Mouse (Mus musculus): ENCODE results near the gene Nsun2. TPM values are rescaled to one million over a fixed set of nuclear protein-coding genes. Genes with fewer than 3 reads are reported as not detected.
"Not testable (repeated sequence)": the region's sequence is repeated elsewhere in the genome, so short reads cannot be mapped to it uniquely, and the experiment has no call there.

Gene Nsun2
- total RNA-seq, 1 experiment from 2014 or later: 87.3 TPM

DNA sequence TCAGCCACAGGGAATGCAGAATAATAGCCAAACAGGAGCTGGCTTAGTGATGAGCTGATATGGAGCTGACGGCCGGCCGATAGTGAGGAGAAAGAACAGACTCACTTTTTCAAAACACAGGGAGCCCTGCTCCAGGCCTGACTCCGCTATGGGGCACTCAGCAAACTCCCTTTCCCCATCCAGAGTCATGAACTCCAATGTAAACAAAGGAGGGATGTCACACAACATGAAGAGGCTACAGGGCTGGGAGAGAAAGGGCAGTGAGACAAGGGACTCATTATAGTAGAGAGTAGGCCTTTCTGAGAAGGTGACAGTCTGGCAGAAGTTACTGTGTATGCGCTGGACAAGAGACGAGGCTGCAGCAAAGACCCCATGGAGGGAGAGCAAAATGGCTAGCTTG is 54.7 kb downstream of the Nsun2 start:
- DNase-seq: no peak

DNA sequence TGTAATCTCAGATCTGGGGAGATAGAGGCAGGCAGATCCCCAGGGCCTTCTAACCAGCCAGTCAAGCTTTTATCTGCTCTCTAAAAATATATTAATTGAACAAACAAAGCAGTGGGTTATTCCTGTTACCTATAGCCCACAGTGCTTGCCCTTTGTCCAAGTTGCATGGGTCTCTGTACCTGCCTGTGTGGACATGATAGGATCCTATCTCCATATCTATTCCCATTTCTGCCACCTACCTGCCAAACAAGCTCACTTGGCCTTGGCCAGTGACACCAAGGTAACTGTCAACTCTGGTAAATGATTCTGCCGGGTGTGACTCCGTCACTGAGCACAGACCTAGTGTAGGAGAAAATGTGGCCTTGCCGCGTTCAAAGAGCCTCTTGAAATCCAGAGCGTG is 57.8 kb downstream of the Nsun2 start:
- DNase-seq: no peak

DNA sequence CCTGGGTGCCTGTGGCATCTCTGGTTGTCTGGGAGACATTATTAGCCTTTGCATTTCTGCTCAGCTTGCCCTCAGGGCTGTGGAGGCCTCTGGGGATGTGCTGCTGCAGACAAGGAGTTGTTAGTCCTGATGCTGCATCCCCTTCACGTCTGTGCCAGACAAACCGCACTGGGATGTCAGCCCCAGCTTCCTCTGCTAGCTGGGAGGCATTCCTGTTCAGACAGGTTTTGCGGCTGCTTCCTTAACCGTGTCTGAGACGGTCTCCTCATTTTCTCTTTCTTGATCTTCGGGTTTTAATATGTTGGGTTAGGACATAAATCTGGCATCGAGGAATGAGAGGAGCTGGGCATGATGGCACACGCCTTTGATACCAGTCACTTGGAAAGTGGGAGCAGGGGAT is 58.7 kb downstream of the Nsun2 start:
- no peak for DNase-seq

DNA sequence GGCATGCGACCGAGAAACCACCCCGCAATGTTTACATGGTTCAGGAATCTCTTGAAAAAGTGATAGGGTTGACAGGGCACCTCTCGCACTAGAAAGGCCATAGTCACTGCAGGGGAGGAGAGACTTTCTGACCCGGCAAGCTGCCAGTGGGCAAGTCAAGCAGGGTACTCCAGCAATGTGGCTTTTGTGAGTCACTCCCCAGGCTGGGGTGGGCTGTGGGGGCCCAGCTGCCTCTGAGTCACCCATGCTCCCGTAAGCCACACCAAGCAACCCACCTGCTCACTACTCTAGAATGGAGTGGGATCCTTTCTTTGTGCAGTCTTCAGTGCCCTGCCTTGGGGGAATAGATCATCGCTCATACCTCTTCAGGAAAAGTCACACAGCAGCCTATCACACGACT is 59.9 kb downstream of the Nsun2 start:
- DNase-seq: no peak

DNA sequence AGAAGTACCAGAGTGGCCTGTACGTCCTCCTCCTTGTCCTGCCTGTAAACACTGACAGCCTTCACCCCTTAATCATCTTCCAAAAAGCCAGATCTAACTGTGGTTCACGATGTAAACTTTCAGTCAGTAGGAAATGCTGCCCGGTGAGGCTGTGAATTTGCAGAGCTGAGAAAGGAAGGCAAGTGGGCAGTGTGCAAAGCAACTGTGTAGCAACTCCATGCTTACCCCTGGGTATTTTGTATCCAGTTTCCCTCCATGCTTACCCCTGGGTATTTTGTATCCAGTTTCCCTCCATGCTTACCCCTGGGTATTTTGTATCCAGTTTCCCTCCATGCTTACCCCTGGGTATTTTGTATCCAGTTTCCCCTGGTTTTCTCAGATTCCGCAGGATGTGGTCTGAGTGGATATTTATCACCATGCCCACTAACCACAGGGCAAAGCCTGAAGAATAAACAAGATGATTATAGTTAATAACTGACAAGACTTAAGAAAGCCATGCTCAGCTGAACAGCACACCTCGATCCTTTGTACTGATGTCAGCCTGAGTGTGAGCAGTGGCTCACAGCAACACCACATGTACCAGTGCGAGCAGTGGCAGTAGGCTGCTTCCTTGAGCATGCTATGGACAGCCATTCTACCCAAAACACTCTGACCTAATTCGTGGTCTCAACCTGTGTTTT is 61.2 kb downstream of the Nsun2 start:
- no peak for DNase-seq

DNA sequence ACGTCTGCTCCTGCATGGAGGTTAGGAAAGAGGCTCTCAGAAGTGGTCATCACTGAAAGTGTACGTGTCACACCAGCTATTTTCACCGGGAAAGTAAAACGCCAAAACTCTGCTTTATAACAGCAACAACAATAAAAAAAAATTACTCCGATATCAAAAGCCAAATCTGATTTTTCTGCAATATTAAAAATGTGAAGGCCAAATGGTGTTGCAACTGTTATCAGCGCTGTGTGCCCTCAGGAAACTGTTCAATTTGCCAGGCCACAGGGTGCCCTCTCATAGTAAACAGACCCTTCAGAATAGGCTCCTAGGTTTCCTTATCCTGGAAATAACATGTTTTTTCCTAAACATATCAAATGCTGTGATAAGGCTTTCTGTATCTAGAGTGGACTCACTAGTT is 62.4 kb downstream of the Nsun2 start:
- DNase-seq: no peak

DNA sequence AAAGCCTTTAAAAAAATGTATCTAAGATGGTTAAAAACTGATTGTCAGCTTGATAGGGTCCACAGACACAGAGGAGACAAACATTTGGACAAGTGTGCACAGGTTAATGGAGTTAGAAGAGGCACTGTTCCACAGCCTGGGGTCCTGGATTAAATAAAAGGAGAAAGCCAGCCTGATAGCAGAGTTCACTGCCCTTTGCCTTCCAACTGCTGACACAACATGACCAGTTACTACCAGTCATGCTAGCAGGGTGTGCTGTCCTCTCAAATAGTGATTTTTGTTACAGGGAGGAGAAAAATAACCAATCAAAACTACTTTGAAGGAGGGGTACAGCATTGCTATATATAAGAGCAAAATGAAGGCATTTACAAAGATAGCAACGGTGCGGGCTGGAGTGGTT is 63.0 kb downstream of the Nsun2 start:
- DNase-seq: no peak

DNA sequence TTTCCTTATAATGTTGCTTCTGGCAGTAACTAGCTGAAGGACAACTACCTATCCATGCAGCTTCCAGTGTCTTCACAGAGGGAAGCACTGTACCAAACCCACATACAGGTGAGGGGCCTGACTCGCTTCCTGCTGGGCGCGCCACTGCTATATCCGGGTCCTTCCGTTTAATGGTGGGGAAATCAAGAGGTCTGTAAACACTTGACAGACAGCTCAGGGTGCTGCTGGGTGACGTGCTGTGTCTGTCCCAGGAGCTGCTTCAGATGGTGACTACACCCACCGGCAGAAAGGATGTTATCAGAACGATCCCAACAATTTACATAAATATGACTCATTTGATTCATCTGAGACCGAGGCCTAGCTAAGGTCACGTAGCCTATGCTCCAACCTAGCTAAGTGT is 65.3 kb downstream of the Nsun2 start:
- no peak for DNase-seq

DNA sequence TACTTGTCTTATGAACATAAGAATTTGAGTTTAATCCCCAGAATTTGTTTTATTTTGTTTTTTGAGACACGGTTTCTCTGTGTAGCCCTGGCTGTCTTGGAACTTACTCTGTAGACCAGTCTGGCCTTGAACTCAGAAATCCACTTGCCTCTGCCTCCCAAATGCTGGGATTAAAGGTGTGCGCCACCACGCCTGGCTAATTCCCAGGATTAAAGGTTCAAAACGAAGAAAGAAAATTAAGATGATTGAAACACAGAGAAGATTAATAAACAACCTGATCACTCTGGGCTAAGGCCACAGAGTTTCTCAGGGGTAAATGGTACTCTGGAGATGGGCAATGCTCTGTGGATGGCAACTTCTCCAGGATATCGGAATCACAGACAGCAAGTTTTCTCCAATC is 67.3 kb downstream of the Nsun2 start:
- not testable (repeated sequence) for DNase-seq

DNA sequence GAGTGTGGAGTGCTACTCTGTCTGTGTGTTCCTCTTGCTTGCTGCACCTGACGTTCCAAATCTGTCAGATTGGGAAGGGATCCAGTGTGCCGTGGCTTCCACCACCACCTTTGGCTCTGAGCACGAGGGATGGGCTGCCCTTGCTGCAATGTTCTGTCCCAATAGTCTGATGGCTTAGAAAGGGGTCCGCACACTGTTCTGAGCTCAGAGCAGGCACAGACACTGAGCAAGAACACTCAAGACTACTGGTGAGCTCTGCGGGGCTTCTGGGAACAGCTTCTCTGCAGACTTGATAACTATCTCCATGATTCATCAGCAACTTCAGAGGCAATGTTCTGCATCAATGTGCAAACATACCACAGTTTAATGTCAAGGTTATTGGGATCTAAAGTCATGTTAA is 67.8 kb downstream of the Nsun2 start:
- DNase-seq: peak; percentile 31

DNA sequence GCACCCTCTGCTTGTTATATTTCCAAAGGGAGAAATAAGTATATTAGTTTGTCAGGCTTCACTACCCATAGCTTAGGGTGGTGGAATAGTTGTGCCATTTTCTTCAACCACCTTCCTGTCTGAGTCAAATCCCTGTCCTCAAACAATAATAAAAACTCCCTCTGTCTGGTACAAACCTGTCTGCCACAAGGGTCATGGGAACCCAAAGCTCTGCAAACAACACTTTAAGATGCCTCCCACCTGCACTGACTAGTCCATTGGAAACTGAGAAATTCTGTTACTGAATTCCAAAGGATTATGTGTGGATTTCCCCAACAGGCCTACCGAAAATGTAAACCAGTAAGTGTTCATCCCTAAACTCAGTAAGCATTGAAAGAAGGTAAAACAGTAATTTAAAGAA is 71.1 kb downstream of the Nsun2 start:
- DNase-seq: no peak

DNA sequence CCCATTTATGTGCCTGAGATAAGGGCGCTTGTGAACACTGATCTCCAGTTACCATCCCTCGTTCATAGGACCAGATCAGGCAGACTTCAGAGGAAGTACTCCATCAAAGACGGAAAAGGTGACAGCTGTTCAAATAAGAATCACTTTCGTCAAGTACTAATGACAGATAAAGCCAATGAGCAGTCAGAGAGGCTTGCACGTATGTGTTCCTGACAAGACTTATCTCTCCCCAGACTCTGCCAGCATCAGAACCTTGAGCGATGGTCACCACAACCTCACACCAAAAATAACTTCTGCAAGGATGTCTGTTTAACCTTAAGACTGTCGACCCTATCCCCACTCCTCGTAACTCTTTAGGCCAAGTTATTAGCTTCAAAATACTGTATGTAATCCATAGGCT is 75.2 kb downstream of the Nsun2 start:
- no peak for DNase-seq

DNA sequence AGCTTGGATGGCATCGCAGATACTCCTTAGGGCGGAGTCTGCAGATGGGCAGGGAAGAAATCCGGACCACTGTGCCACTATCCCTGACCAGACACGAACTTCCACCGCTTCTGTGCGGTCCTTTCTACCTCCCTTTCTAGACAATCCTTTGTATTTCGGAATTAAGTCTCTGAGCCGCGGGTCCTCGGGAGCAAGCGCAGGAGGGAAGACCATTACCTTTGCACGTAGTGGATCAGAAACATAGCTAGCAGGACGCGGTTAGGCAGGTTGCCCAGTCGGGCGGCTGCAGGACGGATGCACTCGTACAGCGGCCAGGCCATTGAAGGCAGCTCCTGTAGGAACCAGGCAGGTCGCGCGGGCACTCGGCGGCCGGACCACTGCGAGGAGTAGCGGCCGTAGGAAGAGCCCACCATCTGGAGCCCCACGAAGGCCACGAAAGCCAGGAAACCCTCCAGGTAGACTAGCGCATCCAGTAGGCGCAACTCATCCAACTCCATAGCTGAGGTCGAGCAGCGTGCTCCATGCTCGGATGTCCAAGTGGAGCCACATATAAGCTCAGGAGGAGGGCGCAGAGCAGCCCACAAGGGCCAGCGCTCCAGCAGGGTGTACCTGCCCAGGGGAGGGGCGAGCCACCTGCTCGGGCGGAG is 77.3 kb downstream of the Nsun2 start:
- peak; percentile 63 for DNase-seq

DNA sequence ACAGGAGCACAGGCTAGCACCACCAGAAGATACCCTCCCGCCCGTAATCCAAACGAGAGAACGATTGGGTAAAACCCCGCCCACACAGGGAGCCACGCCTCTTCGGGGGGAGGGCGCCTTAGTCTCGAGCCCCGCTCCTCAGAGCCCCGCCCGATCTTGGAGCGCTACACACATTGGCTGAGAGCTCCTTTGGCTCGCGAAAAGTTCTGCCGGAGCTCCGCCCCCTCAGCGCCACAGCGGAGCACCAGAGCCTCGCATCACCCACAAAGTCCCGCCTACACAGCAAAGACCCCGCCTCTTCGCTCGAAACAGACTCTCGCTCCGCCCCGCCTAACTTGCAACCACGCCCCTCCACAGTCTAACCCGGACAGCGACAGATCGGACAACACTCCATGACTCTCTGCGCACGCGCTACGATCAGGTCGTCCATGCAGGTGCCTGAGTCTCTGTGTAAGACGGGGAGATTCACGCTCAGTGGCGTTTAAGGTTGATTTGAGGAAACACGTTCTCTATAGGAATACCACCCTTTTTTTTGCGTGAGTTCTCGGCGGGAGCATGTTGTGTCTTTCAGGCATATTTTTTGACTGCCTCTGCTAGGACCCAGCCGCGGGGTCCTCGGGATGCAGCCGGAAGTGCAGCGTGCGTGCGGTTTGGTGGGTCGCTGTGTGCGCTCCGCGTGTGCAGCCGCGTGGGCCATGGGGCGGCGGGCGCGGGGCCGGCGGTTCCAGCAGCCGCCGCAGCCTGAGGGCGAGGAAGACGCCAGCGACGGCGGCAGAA is 78.0 kb downstream of the Nsun2 start, which contains the start of gene Srd5a1:
Gene Srd5a1, minus strand, starts transcription at position 45 of the 777 bp plus-strand sequence.
- DNase-seq: peak; percentile 99

DNA sequence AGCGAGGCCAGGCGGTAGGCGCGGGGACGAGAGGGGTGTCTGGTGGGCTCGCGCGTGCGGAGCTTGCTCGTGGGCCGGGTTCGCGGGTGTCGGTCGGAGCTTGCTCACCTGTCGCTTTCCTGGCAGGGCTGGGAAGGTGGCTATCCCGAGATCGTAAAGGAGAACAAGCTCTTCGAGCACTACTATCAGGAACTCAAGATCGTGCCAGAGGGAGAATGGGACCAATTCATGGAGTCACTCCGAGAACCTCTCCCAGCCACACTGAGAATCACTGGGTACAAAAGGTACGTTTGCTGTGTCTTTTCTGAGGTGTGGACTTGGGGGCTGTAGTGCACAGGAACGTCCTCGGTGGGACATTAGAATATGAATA is 78.6 kb downstream of the Nsun2 start:
- no peak for DNase-seq

DNA sequence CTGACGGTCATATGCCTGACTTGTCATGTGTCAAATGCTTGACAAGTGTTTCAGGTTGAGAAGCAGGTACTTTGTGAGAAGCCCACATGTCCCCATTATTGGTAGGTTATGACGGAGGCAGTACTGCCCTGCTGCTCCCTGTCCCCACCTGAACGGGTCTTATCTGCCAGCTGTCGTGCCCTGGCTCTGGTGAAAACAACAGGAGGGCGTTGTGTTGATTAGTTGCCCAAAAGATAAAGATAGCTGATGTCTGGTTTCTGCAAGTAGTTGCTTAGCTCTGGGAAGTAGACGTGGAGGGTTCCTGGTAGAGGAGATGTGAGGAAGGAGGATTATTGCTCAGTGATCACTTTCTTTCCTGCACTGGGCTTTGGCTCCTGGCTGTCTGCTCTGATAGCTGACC is 83.2 kb downstream of the Nsun2 start:
- no peak for DNase-seq

DNA sequence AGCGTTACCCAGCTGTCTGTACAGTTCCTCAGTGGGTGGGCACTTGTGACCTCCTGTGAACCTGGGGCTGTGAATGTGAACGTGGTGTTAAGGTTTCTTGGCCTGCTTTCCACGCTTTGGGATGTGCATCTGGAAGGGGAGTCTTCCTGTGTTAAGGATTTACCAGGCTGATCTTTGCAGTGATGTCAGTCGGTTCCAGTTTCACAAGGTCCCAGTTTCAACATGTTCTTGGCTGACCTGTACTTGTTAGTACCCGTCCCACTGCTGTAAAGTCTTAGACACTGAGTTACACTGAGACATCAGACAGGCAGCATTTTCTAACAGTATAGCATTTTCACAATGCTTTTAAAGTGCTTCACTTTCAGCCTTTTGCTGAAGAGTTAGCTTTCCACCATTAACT is 90.3 kb downstream of the Nsun2 start:
- no peak for DNase-seq

DNA sequence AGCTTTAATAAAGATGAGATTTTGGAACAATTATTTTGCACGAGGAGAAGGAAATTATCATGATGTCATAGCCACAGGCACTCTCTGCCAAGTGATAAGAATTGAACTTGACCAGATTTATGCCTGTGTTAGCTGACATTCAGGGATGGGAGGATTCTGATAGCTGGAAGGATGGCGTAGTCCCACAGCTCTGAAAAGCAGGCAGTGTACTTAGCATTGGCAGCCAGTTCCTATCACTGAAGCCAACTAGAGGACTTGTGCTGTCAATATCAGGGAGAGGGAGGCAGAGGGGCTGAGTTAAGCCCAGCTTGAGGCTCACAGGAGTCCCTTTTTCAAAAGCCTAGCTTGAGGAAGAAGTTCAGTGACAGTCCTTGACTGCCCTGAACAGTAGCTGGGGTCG is 91.0 kb downstream of the Nsun2 start:
- no peak for DNase-seq

DNA sequence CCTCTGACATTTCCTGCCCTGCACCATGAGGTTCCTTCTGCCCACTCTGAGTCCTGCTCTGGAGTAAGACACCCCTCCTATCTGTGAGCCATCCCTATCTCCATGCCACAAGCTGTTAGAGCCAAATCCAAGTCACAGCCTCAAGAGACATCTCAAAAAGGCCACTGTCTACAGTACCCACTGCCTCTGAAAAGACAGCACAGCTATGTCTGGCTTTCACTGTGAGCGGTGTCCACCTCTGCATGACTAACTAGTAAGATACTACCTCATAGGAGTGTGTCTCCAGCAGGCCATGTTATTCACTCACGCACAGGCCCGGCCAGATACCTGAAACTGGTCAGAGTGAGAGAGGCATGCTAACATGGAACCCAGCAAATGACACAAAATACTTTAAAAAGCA is 94.4 kb downstream of the Nsun2 start:
- DNase-seq: no peak

DNA sequence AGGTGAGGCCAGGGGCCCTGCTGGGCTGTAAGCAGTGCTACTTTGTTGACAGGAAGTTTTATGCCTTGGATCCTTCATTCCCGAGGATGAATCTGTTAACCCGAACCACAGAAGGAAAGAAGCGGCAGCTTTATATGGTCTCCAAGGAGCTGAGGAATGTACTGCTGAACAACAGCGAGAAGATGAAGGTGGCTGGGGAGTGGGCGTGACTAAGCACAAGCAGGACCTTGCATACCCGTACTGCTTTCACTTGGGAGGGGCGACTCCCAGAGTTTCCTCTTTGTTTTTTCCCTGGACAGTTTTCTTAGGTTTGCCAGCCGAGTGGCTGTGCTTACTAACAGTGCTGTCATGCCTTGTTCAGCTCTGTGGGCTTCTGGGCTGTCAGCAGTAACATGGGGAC is 97.0 kb downstream of the Nsun2 start:
- no peak for DNase-seq

DNA sequence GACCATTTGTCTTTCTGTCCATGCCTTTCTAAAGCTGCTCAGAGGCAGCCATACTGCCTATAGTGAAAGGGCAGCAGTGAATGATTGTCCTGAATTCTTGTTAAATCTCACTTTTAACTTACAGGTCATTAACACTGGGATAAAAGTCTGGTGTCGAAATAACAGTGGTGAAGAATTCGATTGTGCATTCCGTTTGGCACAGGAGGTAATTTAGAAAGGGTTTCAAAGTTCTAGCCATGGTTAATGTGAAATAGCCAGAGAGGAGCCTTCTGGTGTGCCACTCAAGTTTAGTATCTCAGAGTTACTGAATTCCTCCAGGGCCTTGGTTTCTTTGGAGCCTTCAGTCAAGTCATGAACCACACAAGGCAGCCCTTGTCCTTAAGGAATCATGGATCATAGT is 97.6 kb downstream of the Nsun2 start:
- no peak for DNase-seq

DNA sequence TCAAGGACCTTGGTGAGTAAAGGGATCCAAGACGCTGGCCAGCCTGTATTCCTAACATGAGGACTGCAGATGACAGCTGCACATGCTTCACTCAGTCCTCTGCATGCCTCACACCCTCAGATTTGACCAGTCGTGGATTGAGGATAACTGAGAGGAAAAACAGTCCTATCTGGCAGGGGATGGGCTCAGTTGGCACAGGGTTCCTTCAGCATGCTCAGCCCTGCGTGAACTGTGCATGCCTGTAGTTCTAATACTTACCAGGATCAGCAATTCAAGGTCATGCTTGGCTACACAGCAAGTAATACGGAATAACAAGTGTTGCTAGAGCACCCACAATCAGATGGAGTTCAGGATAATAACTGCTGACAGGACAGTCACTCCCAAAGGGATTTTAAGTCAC is 98.1 kb downstream of the Nsun2 start:
- DNase-seq: no peak

DNA sequence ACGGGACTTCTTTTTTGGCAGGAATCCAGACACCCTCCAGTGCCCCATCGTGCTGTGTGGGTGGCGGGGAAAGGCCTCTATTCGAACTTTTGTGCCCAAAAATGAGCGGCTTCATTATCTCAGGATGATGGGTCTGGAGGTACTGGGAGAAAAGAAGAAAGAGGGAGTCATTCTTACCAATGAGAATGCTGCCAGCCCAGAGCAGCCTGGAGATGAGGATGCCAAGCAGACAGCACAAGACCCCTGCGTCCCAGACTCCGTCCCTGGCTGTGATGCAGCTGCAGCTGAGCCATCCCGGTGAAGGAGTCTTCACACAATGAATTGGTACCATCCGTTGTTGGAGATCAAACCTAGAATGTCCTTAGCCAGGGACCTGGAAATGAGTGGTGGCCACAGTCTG is 100.0 kb downstream of the Nsun2 start:
- DNase-seq: no peak

DNA sequence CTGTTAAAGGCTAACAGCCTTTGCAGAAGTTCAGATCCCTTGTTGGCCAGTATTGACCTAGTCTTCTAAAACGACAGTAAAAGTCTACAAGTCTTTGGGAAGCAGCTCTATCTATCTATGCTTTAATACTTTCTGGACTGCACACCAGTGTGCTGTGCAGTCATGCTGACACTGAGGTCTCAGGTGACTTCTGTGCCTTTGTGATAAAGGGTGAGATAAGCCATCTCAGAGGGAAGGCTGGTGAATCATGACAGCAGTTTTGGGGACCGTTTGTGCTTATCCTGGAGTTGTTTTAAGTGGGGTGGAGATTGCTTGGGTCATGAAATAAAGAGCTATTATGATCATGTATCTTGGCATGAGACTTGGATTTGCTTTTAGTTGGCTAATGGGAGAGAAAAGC is 100.4 kb downstream of the Nsun2 start:
- no peak for DNase-seq
